Comparison of ENCODE assay signal across 19 mouse cellular contexts in genomic region chr3:95955318-95955717, GRCm38 (mm10). TPM values are rescaled to one million over a fixed set of nuclear protein-coding genes. Genes with fewer than 3 reads are reported as not detected.
"Had no signal": no experiment of that assay in that cellular context is flagged by ENCODE, and none has a peak within 500 bp of the region (broad histone marks: within the 10 kb centered on the region; RNA-seq: fewer than 3 reads in every experiment).

No protein-coding gene starts in this region.

- H3K9ac ChIP-seq: lung, embryonic 15.5 days; midbrain, embryonic 13.5 days; midbrain, embryonic 15.5 days; neural tube, embryonic 12.5 days; stomach, embryonic 15.5 days had no signal

- H3K9me3 ChIP-seq: lung, embryonic 15.5 days; megakaryocyte, embryonic 14.5 days; midbrain, embryonic 13.5 days; midbrain, embryonic 15.5 days; neural tube, embryonic 12.5 days; stomach, embryonic 15.5 days had no signal

- DNase-seq: lung, adult 2 months; lung, postnatal 14 days; lung, postnatal 36 days; right cerebral cortex, postnatal 14 days; thymus, adult 18-20 months; thymus, postnatal 14 days had no signal

- H3K27ac ChIP-seq: lung, embryonic 15.5 days; midbrain, embryonic 13.5 days; midbrain, embryonic 15.5 days; neural tube, embryonic 12.5 days; stomach, embryonic 15.5 days; stomach, postnatal 0 days had no signal

- H3K4me3 ChIP-seq: lung, embryonic 15.5 days; megakaryocyte, embryonic 14.5 days; midbrain, embryonic 13.5 days; midbrain, embryonic 15.5 days; neural tube, embryonic 12.5 days; stomach, embryonic 15.5 days had no signal

- H3K27me3 ChIP-seq: lung, embryonic 15.5 days; megakaryocyte, embryonic 14.5 days; midbrain, embryonic 13.5 days; midbrain, embryonic 15.5 days; neural tube, embryonic 12.5 days; stomach, embryonic 15.5 days had no signal

- H3K4me2 ChIP-seq: lung, embryonic 15.5 days; midbrain, embryonic 11.5 days; midbrain, embryonic 13.5 days; midbrain, embryonic 15.5 days; neural tube, embryonic 12.5 days; stomach, embryonic 15.5 days had no signal

- H3K4me1 ChIP-seq: neural tube, embryonic 12.5 days; stomach, embryonic 15.5 days had no signal

- H3K36me3 ChIP-seq: lung, embryonic 15.5 days; midbrain, embryonic 13.5 days; midbrain, embryonic 15.5 days; neural tube, embryonic 12.5 days; stomach, embryonic 15.5 days had no signal

- ATAC-seq: lung, postnatal 0 days; midbrain, embryonic 13.5 days; midbrain, embryonic 15.5 days had no signal

RNA-seq across cellular contexts. Expression of gene Car14, which starts 50.8 kb away (rescaled TPM):
- total RNA-seq: megakaryocyte progenitor cell, adult 5-6 weeks; monocyte, adult 5-6 weeks; neutrophil, adult 5-6 weeks had no signal
- polyA plus RNA-seq: macrophage had no signal
